Mouse (Mus musculus) heart, adult 2 months (tissue): ENCODE measurements at regions not wholly inside any gene's neighbourhood (a gene's known extent, or its start where the extent isn't known, plus 50 kb on each side); places are given as distances from the start of the nearest gene placed in this dataset.

Experiments used
- CTCF ChIP-seq: fragments of 200-600 bp; IDR thresholded peaks from 2 replicates; pipeline ENCODE4 v1.8.1; 2022; ENCODE audit warnings: antibody characterized with exemption, mild to moderate bottlenecking, moderate library complexity
- EP300 ChIP-seq: fragments of 200-500 bp; IDR thresholded peaks from 2 replicates; pipeline ENCODE4 v1.6.1; 2011; ENCODE audit warnings: low read depth, low read length, control low read depth; ENCODE audit not compliant: insufficient read depth

GRCm38 (mm10) chr7:125005638-125006037 is 438.8 kb upstream of the Kdm8 start:
- no peak for TF ChIP-seq CTCF
- TF ChIP-seq EP300, result no peak
